Mouse (Mus musculus): Measurements from ENCODE around the gene Limch1. TPM values are rescaled to one million over a fixed set of nuclear protein-coding genes. Genes with fewer than 3 reads are reported as not detected.
A peak's percentile ranks its signal among the peaks of the same experiment; 100 is the strongest.

The Limch1 gene
- polyA plus RNA-seq, 1 experiment from 2014 or later = 6.7 TPM

DNA sequence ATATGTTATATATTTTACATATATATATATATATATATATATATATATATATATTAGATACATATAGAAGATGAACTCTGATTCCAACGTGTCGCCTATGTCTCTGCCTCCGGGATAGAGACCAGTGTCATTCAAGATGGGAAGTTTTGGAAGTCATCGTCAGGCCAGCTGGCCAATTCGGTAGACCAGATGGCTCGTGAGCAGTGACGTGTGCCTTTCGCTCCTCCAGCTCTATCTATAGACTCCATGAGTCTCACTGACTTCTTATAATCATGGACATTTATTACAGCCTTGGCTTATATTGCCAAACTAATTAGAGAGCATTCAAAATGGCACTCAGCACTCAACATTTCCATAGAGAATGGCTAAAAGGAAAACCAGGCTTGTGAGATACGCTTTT lies 165.0 kb downstream of the Limch1 start:
- no peak overlapping the region for H3K9ac ChIP-seq (ENCODE audit: low read depth, low read length)
- H3K27ac ChIP-seq (ENCODE audit: low read depth, low read length) = no peak overlapping the region
- ATAC-seq = no peak
- no peak for TF ChIP-seq CTCF (IDR thresholded peaks at IDR 0.05; ENCODE audit: low read depth)
- 95% methylated on average over 9 of the region's 9 CpGs for whole genome bisulfite sequencing
- H3K27me3 ChIP-seq (replicated peaks; ENCODE audit: control insufficient read depth, insufficient read depth, low read length) = no peaks in the 10 kb centered on the region
- H3K4me2 ChIP-seq (replicated peaks; ENCODE audit: low read depth) = no peak overlapping the region
- no peaks in the 10 kb centered on the region for H3K36me3 ChIP-seq (ENCODE audit: control insufficient read depth, insufficient read depth)
- no peaks in the 10 kb centered on the region for H3K9me3 ChIP-seq (ENCODE audit: control insufficient read depth)
- H3K4me3 ChIP-seq (ENCODE audit: low read depth, low read length) = no peak overlapping the region
- no peaks in the 10 kb centered on the region for H3K4me1 ChIP-seq (replicated peaks; ENCODE audit: control insufficient read depth, insufficient read depth, low read length)

GRCm38 (mm10) chr5:66911068-66911467 lies 165.4 kb downstream of the Limch1 start:
- H3K4me1 ChIP-seq (replicated peaks; ENCODE audit: control insufficient read depth, insufficient read depth, low read length) = no peaks in the 10 kb centered on the region
- no peaks in the 10 kb centered on the region for H3K36me3 ChIP-seq (ENCODE audit: control insufficient read depth, insufficient read depth)
- H3K4me3 ChIP-seq (ENCODE audit: low read depth, low read length) = no peak overlapping the region
- 70% methylated on average over 4 of the region's 4 CpGs for WGBS
- no peak overlapping the region for H3K4me2 ChIP-seq (replicated peaks; ENCODE audit: low read depth)
- H3K9me3 ChIP-seq (ENCODE audit: control insufficient read depth) = no peaks in the 10 kb centered on the region
- no peak for TF ChIP-seq CTCF (IDR thresholded peaks at IDR 0.05; ENCODE audit: low read depth)
- no peak for ATAC-seq
- H3K27ac ChIP-seq (ENCODE audit: low read depth, low read length) = no peak overlapping the region
- H3K27me3 ChIP-seq (replicated peaks; ENCODE audit: control insufficient read depth, insufficient read depth, low read length) = no peaks in the 10 kb centered on the region
- no peak overlapping the region for H3K9ac ChIP-seq (ENCODE audit: low read depth, low read length)

DNA sequence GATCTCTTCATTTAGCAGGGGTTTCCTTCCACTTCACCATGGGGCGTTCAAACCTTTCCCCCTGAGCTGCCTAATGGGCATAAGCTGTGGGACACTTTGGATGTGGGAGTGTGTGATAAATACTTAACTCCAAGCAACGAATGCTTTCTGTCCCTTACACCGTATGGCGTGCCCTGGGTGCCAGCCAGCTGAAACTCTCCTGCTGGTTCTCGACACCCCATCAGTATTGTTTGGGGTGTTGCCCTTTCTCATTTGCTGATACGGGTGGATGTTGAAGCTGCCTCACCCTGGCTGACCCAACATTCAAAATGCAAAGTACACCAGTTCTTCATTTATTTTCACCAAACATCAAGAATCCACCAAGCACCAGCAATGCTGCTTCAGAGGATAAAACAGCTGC lies 168.2 kb downstream of the Limch1 start:
- no peak overlapping the region for H3K9ac ChIP-seq (ENCODE audit: low read depth, low read length)
- 87% methylated on average over 6 of the region's 6 CpGs for WGBS
- H3K27ac ChIP-seq (ENCODE audit: low read depth, low read length) = no peak overlapping the region
- H3K27me3 ChIP-seq (replicated peaks; ENCODE audit: control insufficient read depth, insufficient read depth, low read length) = no peaks in the 10 kb centered on the region
- H3K9me3 ChIP-seq (ENCODE audit: control insufficient read depth) = no peaks in the 10 kb centered on the region
- TF ChIP-seq CTCF (IDR thresholded peaks at IDR 0.05; ENCODE audit: low read depth) = no peak
- H3K4me2 ChIP-seq (replicated peaks; ENCODE audit: low read depth) = no peak overlapping the region
- no peaks in the 10 kb centered on the region for H3K4me1 ChIP-seq (replicated peaks; ENCODE audit: control insufficient read depth, insufficient read depth, low read length)
- no peak overlapping the region for H3K4me3 ChIP-seq (ENCODE audit: low read depth, low read length)
- no peaks in the 10 kb centered on the region for H3K36me3 ChIP-seq (ENCODE audit: control insufficient read depth, insufficient read depth)
- ATAC-seq = no peak

GRCm38 (mm10) chr5:66917353-66918315 lies 172.0 kb downstream of the Limch1 start:
- no peaks in the 10 kb centered on the region for H3K36me3 ChIP-seq (ENCODE audit: control insufficient read depth, insufficient read depth)

GRCm38 (mm10) chr5:66918316-66919305 lies 173.0 kb downstream of the Limch1 start:
- WGBS = 65% methylated on average over 11 of the region's 11 CpGs
- Histone ChIP-seq H3K4me2 (replicated peaks; ENCODE audit: low read depth) (no peak overlapping the region), H3K9me3 (ENCODE audit: control insufficient read depth) (no peaks in the 10 kb centered on the region), H3K27me3 (replicated peaks; ENCODE audit: control insufficient read depth, insufficient read depth, low read length) (no peaks in the 10 kb centered on the region), H3K9ac (ENCODE audit: low read depth, low read length) (no peak overlapping the region), H3K27ac (ENCODE audit: low read depth, low read length) (no peak overlapping the region), H3K36me3 (ENCODE audit: control insufficient read depth, insufficient read depth) (no peaks in the 10 kb centered on the region), H3K4me3 (ENCODE audit: low read depth, low read length) (no peak overlapping the region), H3K4me1 (replicated peaks; ENCODE audit: control insufficient read depth, insufficient read depth, low read length) (no peaks in the 10 kb centered on the region)
- no peak for ATAC-seq
- TF ChIP-seq CTCF (IDR thresholded peaks at IDR 0.05; ENCODE audit: low read depth) = no peak

More at GRCm38 (mm10) chr5:66917353-66918315, 172.0 kb downstream of the Limch1 start:
- Histone ChIP-seq H3K4me1 (replicated peaks; ENCODE audit: control insufficient read depth, insufficient read depth, low read length) (no peaks in the 10 kb centered on the region), H3K27me3 (replicated peaks; ENCODE audit: control insufficient read depth, insufficient read depth, low read length) (no peaks in the 10 kb centered on the region), H3K4me3 (ENCODE audit: low read depth, low read length) (no peak overlapping the region), H3K9ac (ENCODE audit: low read depth, low read length) (no peak overlapping the region), H3K27ac (ENCODE audit: low read depth, low read length) (no peak overlapping the region), H3K9me3 (ENCODE audit: control insufficient read depth) (no peaks in the 10 kb centered on the region), H3K4me2 (replicated peaks; ENCODE audit: low read depth) (no peak overlapping the region)
- TF ChIP-seq CTCF (IDR thresholded peaks at IDR 0.05; ENCODE audit: low read depth) = no peak
- no peak for ATAC-seq
- WGBS = 91% methylated on average over 8 of the region's 8 CpGs

GRCm38 (mm10) chr5:66922582-66922981 lies 177.0 kb downstream of the Limch1 start:
- no peaks in the 10 kb centered on the region for H3K9me3 ChIP-seq (ENCODE audit: control insufficient read depth)
- H3K4me3 ChIP-seq (ENCODE audit: low read depth, low read length) = no peak overlapping the region
- no peaks in the 10 kb centered on the region for H3K27me3 ChIP-seq (replicated peaks; ENCODE audit: control insufficient read depth, insufficient read depth, low read length)
- no peak overlapping the region for H3K4me2 ChIP-seq (replicated peaks; ENCODE audit: low read depth)
- H3K27ac ChIP-seq (ENCODE audit: low read depth, low read length) = no peak overlapping the region
- 56% methylated on average over 5 of the region's 5 CpGs for WGBS
- H3K4me1 ChIP-seq (replicated peaks; ENCODE audit: control insufficient read depth, insufficient read depth, low read length) = no peaks in the 10 kb centered on the region
- no peak for TF ChIP-seq CTCF (IDR thresholded peaks at IDR 0.05; ENCODE audit: low read depth)
- H3K36me3 ChIP-seq (ENCODE audit: control insufficient read depth, insufficient read depth) = no peaks in the 10 kb centered on the region
- no peak overlapping the region for H3K9ac ChIP-seq (ENCODE audit: low read depth, low read length)
- peak; percentile 74; the same call in 1 of the 2 replicates for ATAC-seq

All from intestine, postnatal 0 days (tissue).